Mouse (Mus musculus): Measurements from ENCODE around the gene Gm8906. TPM values are rescaled to one million over a fixed set of nuclear protein-coding genes. Genes with fewer than 3 reads are reported as not detected.
"Not testable (repeated sequence)": the region's sequence is repeated elsewhere in the genome, so short reads cannot be mapped to it uniquely, and the experiment has no call there.

The Gm8906 gene
- not detected in 2 replicates for polyA plus RNA-seq (2015; fragmentation: Nextera tagmentation; extraction: Ambion mirVana)

GRCm38 (mm10) chr5:11502385-11502784, at the start of gene Gm8906:
Gene Gm8906, plus strand, starts transcription at chr5:11502685.
- not testable (repeated sequence) for H3K4me3 ChIP-seq (replicated peaks); H3K27ac ChIP-seq (replicated peaks); H3K36me3 ChIP-seq; H3K4me1 ChIP-seq; H3K9me3 ChIP-seq (replicated peaks); H3K4me2 ChIP-seq (replicated peaks); ATAC-seq (ENCODE audit: insufficient number of reproducible peaks, low FRiP score, low TSS enrichment, low read depth); H3K27me3 ChIP-seq; H3K9ac ChIP-seq
- 67% methylated on average over 2 of the region's 3 CpGs for WGBS

Other genes with a start within 250 kb of the Gm8906 start
- gene Gm8890, start 246.7 kb upstream of the Gm8906 start, polyA plus RNA-seq (2015; fragmentation: Nextera tagmentation; extraction: Ambion mirVana) = not detected in 2 replicates
- not detected in 2 replicates for gene Speer1, start 161.2 kb upstream of the Gm8906 start, polyA plus RNA-seq (2015; fragmentation: Nextera tagmentation; extraction: Ambion mirVana)
- gene Gm8897, start 86.3 kb upstream of the Gm8906 start, polyA plus RNA-seq (2015; fragmentation: Nextera tagmentation; extraction: Ambion mirVana) = not detected in 2 replicates
- gene Gm6460, start 92.2 kb downstream of the Gm8906 start, polyA plus RNA-seq (2015; fragmentation: Nextera tagmentation; extraction: Ambion mirVana) = 0.21 TPM in 1 of 2 replicates, not detected in the other
- not detected in 2 replicates for gene Gm8922, start 179.3 kb downstream of the Gm8906 start, polyA plus RNA-seq (2015; fragmentation: Nextera tagmentation; extraction: Ambion mirVana)

All from embryonic facial prominence, embryonic 15.5 days (tissue).